In genomic region chr4:62484928-62485327, GRCm38 (mm10) we compare ENCODE assay signal across 1 mouse cellular context.
TF ChIP-seq lines count a peak whose summit lies in the region.

No protein-coding gene starts in this region.

TF ChIP-seq in CH12.LX, 34 proteins besides CTCF, POLR2A, EP300 and RAD21 (continued from another document):
- no peak for TF ChIP-seq MYC (IDR thresholded peaks at IDR 0.05; ENCODE audit: low read depth, low read length)
- TF ChIP-seq UBTF (IDR thresholded peaks at IDR 0.05; ENCODE audit: low read depth, low read length), result no peak
- no peak for TF ChIP-seq ZC3H11A (IDR thresholded peaks at IDR 0.05; ENCODE audit: low read depth, low read length)
